Mouse (Mus musculus) gastrocnemius, postnatal 25 days (tissue): Measurements from ENCODE around the gene Carmil1. TPM values are rescaled to one million over a fixed set of nuclear protein-coding genes. Genes with fewer than 3 reads are reported as not detected.

Source experiments
- DNase-seq: peaks from one replicate; pipeline ENCODE4 v3.0.0; 2022
- total RNA-seq, 2 experiments: library from RNA; stranded (reverse); gene quantifications; 1 replicate in 1 of 2; 2 replicates in 1 of 2; pipeline ENCODE4 v1.2.3; 2021

The Carmil1 gene
- total RNA-seq, 2 experiments from 2014 or later, result 1.9 to 3.0 TPM

DNA sequence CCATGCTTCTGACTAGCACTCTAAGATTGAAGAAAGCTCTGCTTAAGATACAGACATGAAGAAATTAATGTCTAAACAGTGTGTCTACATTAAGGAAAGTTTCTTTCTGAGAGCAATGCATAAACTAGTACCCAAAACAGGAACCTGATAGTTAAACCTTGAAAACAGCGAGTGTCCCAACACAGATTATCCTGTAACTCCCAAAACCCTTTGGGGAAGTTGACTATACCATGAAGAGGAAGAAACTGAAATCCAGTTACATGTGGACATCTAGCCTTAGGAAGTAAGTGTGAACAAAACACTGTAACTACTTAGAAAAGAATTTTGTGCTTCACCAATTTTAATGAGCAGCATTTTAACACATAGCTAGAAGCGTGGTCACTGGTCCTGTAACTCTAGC lies 177.4 kb downstream of the Carmil1 start:
- no peak for DNase-seq

DNA sequence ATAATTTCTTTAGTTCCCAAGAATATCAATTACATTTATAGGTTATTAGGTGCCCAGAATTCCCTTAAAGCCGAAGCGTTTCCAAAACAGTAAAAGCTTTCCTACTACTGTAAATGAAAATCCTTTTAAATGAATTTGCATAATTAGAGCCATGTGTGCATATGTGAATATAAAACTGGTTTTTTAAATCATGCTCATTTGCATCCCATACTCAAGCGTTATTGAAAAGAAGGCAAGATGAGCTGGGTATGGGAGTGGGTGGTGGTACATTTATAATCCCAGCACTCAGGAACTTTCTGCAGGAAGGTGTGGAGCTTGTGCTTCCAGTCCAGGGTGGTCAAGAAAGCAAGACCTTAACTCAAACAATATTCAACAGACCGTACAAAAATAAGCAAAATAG lies 178.3 kb downstream of the Carmil1 start:
- DNase-seq, result no peak

DNA sequence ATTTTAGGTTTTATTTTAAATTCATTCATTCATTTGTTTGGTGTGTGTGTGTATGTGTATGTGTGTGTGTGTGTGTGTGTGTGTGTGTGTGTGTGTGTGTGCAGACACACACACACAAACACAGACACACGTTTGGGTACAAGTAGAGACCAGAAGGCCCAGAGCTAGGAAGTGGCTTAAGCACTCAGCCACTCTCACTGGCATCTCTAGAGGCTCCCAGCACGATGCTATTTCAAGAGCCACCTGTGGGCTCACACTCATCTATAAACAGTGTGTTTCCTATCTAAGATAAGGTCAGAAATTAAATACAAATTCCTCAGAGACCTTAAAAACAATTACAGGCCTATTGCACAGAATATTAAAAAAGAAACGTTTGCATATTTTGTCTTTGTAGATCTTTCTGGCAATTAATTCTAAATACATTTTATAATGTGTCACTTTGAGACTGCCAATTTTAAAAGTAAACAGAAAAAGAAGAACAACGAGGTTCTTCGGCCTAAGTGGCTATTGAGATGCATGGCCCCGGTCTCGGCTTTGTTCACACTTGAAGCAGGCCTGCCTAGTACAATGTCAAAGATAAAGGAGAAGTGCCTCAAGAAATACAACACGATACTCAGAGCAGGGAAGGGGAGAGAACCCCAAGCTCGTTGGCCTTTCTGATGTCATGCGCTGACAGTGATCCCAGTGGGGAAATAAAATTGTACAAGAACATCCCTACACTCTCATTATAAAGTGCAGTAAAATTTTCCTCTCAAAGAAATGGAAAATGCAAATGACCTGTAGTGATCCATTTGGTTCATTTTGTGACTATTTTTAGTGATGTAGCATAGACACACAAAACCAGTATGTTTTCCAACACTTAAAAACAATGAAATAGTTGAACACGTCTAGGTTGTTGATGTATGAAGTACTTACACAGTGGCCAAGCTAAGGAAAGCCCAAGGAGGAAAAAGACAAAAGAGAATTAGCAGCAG lies 179.2 kb downstream of the Carmil1 start:
- DNase-seq, result no peak

GRCm38 (mm10) chr13:24100516-24101094 lies 180.0 kb downstream of the Carmil1 start:
- DNase-seq, result no peak

- no peak for DNase-seq
Observed at GRCm38 (mm10) chr13:24096573-24096972, 184.0 kb downstream of the Carmil1 start.

DNA sequence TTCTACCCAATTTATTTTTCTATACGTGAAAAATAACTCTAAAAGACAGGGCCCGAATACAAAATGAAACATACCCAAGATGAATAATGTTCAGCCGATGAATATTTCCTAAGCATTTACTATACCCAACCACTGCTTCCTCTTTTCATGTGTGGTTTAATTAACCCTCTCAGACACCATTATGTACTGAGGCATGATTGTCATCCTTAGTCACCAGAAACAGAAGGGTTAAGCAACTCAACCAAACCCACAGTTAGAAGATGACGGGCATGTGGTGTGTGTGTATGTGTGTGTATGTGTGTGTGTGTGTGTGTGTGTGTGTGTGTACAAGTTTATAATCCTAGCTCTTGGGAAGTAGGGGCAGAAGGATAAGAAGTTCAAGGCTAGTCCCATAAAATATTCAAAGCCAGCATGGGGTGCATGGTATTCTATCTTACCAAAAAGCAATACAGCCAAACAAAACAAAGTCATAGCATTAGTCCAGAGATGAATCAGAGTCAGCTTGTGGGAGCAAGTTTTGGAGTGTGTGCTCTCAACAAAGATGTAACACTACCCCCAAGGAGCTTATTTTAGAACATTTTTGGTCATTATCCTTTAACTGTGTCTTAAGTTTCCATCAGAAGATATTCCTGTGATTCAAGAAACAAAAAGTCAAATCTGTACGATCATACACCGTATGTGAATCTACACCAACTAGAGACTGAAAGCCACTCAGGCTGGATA lies 185.6 kb downstream of the Carmil1 start:
- DNase-seq, result no peak

DNA sequence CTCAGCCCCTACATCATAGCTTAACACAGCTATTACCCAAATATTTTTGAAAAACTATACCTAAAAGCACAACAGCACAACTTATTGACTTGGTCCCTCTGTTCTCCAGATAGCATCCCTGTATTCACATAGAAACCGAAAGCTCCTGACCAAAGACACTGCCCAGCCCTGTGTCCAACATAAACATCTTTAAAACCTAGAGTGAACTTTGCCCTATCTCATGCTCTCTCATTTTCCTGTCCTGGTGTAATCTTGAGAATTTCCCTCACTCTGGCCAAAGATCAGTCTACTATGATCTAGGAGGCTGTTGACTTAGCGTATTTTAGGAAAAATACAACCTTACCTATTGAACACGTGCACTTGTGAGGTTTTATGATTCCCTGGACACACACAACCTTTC lies 187.5 kb downstream of the Carmil1 start:
- DNase-seq, result no peak

GRCm38 (mm10) chr13:24092073-24092472 lies 188.5 kb downstream of the Carmil1 start:
- no peak for DNase-seq

GRCm38 (mm10) chr13:24082153-24082552 lies 198.4 kb downstream of the Carmil1 start:
- DNase-seq, result no peak

- DNase-seq, result no peak
Observed at GRCm38 (mm10) chr13:24081698-24082097, 198.9 kb downstream of the Carmil1 start.

- no peak for DNase-seq
Observed at GRCm38 (mm10) chr13:24072588-24072987, 208.0 kb downstream of the Carmil1 start.

DNA sequence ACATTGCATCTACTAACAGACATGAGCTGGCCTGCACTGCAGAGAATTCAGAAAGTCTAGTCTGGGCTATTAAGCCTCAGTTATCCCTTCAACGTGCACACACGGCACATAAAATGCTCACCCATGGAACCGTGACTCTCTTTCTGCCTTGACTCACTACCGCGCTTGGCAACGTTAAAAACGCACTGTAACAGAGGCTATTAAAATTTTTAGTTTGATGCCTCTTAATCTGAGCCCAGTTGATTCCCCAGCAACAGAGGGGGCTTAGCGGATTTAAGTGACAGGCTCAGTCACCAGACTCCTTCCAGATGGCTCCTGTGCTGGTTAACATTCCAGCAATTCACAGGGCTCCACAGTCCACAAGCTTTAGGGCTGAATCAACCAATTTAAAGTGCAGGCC lies 213.0 kb downstream of the Carmil1 start:
- no peak for DNase-seq

GRCm38 (mm10) chr13:24065536-24065935 lies 215.1 kb downstream of the Carmil1 start:
- no peak for DNase-seq

- DNase-seq, result no peak
Observed at GRCm38 (mm10) chr13:24062770-24063169, 217.8 kb downstream of the Carmil1 start.

DNA sequence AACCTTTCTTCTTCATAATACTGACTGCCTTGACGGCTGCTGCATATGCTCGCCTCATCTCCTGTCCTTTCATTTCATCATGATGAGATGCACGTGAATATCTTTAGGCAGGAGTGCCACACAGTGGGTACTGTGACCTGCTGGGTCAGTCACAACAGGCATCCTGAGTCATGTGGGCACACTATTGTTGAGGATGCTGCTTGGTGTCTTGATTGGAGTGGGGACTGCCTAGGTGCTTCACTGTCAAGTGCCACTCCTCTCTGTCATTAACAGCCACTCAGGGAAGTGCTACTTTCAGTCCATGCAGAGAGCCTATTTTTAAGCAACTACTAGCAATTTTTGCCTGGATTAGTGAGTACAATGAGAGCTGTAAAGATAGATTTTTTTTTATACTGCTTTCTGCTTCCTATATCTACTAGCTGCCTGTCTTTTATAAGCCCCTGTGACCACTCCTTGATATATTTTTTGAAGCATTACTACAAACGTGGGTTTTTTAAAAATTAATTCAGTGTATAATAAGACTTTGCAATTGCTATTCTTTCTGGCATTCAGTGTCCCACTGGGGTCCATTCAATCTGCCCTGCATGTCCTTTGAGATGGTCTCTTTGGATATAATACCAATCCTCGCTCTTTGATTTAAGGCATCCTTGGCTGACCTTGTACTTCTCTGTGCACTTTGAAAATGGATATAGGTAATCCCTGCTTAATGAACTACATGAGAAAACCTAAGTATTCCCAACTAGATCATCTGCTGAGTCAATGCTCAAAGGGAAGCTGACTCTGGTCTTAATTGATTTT lies 225.3 kb downstream of the Carmil1 start:
- DNase-seq, result no peak

GRCm38 (mm10) chr13:24051496-24051895 lies 229.1 kb downstream of the Carmil1 start:
- DNase-seq, result no peak

- no peak for DNase-seq
Observed at GRCm38 (mm10) chr13:24050330-24050729, 230.3 kb downstream of the Carmil1 start.

GRCm38 (mm10) chr13:24049267-24050034 lies 231.1 kb downstream of the Carmil1 start:
- no peak for DNase-seq

DNA sequence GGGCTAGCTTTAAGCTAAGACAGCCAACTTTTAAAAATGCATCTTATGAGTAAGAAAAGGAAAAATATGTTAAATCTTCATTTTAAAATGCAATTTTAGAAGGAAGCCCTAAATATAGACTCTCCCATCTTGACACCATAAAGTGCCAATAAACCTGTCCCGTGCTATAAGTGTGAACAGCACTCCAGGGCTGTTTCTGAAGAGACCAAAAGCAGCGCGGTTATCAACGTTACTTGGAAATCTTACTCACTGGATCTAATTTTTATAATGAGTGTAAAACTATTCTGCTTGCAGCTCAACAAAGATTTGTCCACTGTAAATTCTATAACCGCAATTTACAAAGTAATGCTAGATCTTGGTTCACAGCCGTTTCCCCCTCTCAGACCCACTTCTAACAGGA lies 232.0 kb downstream of the Carmil1 start:
- DNase-seq, result no peak

- no peak for DNase-seq
Observed at GRCm38 (mm10) chr13:24045271-24045670, 235.3 kb downstream of the Carmil1 start.

DNA sequence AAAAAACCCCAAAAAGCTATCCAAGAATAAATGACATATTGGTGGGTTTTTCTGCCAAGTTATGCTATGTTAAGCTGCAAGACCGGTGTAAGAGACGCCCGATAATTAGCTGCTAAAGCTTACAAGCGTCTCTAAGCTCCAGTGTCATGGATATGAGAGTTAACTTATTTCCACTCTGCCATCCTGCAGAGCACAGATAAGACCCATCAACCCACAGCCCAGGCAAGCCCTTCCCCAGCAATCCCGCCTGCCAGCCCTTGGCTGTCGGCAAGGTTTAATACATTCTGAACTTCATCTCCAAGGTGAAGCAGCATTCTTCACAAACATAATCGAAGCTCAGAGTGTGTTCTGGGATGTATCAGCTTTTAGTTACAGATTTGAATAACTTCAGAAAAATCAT lies 240.4 kb downstream of the Carmil1 start:
- DNase-seq, result no peak
